Mouse (Mus musculus) spleen, adult 18-20 months (tissue): ENCODE measurements around the gene Thsd4.

Experiments
- DNase-seq, 2 experiments: peaks; one replicate each; pipeline ENCODE4 v3.0.0; 2022; ENCODE audit warnings: mixed read lengths in 2 of 2

The Thsd4 gene

DNA sequence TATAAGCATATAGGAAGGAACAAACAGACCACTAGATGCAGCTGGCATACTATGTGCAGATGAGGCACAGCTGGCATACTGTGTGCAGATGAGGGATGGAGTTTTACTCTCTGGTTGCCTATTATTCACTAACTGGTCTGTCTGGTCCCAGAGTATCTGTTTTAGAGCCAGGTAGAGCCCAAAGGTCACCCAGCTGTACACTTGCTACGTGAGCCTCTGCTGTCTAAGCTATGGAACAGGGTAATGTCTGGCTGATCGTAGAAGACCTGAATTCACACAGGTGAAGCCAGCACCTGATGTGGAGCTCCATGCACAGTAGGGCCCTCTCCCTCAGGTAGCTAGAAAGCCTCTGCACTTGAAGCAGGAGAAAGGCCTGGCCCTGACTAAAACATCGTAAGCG, 5.5 kb downstream of the Thsd4 start:
- no peak for DNase-seq

DNA sequence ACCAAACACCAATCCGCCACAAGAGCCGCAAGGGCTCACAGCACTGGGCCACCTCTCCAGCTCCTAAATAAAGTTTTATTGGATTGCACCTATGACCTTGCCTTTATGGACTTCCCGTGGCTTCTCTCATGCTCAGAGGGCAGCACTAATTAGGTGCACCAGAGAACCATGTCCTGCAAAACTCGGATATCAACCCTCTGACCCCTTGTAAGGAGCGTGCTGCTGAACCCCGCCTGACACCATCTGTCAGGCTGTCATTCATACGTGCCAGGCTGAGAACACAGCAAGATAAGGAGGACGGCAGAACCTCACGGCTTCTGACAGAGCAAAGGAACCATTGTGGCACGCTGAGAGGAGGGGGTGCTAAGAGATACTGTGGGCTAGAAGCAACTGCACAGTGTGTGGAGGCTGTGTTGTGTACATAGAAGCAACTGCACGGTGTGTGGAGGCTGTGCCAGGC, 8.5 kb downstream of the Thsd4 start:
- DNase-seq, result no peak

DNA sequence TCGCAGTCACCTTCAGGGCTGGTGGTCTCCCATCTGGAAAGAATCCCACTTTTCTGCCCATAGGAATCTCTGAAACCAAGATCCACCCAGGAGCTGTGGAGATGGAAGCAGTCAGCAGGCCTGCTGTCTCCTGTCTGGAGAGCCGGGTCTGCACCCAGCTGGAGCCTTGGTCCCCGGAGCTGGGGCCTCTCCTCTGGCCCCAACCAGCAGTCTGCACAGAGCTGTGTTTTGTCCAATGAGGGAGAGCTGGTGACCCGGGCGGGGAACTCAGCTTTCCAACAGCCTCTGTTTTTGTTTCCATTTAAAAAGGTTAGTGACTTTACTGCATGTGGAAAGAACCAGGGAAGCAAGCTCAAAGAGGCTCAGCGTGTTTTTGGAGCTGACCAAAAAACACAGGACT, 11.0 kb downstream of the Thsd4 start:
- DNase-seq, result no peak

DNA sequence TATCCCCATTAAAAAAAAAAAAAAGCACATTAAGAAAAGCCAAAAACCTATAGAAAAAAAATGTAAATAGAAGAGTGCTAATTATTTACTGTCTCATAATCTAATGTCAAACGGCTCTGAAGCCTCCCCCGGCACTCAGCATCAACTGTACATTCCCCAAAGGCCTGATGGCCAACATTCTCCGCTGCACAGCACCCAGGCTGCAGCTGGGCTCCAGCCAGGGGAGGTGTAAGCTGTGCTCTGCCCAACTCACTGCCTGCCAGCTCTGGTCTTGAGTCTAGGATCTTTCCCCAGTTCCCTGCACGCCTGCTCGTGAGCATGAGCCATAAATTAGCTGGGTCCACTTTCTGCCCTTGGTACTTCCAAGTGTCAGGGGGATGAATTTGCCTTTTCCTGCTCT, 15.7 kb downstream of the Thsd4 start:
- DNase-seq, result no peak

DNA sequence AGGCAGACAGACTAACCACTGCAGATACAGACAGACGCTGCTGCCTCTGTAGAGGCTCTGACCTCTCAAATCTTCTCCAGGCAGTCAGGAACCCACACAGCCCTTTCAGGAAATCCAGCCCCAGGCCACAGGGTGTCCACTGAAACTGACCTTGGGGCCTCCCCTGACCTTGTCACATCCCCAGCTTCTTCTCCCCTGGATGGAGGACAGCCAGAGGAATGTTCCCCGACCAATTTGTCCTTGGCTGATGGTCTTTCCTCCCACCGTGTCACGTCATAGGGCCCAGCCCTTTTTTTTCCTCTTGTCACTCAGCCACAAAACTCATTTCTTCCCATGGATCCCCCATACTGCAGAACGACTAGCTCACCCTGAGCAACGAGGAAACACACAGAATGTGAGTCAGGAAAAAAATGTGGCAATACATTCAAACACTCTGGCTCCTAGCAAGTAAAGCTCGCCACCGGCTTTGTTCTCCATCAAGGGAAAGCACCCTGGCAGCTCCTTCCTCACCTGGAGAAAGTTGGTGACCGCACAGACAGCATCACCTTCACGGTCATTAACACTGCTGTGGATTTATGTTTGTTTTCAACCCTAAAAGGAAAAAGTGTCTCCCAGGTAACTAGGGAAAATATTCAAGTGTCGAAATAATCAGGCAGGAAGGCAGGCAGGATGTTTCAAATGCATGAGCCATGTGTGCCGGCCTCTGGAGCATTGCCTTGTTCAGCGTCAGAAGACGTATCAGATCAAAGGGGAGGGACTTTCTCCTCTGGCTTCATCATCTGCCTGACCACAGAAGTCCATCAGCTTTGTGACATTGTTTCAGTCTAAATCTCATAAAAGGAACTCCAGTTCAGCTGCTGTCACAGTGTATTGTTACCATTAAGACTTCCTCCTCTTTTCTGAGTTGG, 17.2 kb downstream of the Thsd4 start:
- DNase-seq, result no peak

DNA sequence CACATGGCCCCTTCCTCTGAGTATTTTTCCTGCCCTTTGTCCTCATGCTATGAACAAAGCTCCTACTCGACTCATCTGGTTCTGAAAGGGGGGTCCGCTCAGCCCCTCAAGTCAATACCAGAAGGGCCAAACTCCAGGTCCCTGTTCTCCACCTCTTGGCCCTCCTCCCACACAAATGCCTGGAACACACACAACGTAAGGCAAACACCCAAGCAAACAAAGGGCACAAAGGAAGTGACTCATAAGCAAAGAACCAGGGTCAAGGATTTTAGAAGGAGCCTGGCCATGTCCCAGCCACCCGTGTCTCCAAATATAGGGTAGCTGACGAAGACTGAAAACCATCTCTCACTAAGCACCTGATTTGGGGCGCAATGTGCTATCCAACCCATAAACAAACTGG, 19.6 kb downstream of the Thsd4 start:
- DNase-seq, result no peak

DNA sequence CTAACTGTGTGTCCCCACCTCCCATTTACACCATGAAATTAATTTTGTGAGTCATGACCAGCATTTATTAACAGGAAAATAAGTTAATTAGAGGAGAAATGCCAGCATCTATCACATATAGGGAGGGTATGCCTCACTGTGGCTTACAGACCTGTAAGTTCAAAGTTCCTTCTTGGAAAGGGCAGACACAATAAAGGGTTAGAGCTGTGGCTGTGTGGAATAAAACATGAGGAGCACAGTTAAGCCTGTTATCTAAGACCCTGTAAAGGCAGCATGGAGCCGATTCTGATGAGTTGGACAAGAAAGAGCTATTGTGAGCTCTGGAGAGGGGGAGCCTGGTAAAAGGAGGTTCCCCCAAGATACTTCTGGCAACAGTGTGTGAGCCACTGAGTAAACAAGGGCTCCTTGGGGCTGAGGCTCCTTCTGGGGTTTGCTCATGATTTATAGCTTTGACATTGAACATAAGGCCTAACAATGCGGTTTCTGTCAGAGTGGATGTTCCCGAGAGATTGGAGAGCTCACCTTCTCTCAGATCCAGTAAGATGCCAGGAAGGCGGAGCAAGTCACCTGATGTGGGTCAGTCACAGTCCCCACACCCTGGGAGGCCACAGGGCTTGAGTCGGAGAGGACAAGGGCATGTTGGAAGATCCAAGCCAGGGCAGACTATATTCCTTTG, 20.2 kb downstream of the Thsd4 start:
- no peak for DNase-seq

DNA sequence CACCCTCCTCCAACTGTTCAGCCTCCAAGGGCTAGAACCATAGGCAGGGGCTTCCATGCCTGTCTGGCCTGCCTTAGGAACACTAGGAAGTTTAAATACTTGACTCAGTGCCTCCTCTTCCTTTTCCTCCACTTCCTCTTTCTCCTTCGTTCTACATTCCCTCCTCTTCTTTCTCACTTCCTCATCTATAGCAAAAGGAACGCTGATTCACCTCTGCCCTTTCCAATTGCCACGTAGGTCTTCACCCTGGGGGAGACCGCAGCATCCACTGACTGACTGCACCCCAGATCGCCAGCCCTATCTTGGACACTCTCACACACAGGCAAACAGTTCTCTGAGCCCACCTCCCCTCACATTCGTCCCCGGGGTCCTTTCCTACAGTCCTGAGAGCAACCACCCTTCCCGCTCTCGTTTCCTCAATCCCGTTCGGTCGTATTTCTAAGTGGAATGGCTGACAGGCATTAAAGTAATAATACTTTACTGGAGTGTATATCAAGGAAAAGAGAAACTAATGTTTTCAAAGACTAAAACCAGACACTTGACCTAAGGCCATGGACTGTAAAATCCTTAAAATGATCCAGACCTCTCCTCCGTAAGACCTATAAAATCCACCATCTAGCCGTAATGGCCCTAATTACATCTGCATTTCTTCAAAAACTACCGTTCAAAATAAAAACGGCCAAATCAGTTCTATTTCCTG, 29.4 kb downstream of the Thsd4 start:
- no peak for DNase-seq

DNA sequence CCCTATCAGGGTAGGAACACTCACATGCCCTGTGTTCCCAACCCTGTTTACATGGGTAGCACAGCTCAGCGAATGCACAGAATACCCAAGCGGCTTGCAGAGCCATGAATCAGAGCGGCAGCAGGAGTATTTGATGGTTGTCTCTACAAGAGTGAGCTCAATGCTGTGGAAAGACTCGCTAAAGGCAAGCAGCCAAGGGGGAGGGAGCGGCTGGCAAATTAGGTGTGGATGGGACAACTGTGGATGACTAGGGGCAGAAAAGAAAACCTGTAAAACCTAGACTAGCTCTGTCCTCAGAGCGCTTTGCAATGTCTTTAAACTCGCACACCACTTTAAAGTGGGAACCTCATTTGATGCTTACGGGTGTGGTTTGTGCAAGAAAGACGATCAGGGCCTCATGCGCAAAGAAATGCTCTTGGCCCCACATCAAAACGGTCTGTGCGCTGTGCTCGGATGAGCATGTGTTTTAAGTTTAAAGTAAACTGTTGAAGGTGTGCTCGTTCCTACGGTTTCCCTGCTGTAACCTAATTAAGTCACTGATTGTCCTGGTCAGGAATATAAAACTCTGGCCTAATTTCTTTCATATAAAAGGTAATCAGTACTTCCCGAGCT, 30.3 kb downstream of the Thsd4 start:
- DNase-seq, result no peak

DNA sequence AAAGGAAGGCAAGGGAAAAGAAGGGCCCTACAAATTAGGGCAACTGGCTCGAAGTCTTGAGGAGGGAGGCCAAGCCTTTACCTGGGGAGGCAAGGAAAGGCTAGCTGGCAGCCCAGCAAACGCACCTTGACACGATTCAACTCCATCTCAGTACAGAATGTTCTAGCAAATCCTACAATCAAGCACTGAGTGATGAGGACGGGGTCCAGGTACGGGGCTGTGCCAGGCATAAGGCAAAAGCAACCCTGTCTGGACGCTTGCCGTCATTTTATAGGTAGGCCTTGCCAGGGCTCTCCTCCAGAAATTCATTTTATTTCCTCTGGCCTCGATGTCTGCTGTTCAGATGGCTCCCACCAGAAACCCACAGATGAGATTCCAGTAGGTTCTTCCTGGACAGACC, 30.8 kb downstream of the Thsd4 start:
- no peak for DNase-seq

DNA sequence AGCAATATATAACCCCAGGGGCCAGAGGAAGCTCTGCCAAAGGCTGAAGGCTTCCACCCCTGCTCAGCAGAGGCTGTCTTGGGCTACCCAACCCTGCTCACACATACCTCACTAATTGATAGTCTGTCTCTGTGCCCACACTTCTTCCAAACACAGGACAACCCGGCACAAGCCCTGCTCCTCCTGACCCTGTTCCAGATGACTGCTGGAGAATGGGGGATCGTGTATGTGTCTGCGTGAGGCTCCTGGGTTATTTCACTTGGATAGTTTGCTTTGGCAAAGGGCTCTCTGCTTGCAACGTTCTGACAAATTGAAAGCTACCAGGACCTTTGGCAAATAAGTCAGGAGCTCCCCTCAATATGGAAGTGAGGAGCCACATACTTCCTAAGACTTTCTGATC, 33.0 kb downstream of the Thsd4 start:
- DNase-seq, result no peak

DNA sequence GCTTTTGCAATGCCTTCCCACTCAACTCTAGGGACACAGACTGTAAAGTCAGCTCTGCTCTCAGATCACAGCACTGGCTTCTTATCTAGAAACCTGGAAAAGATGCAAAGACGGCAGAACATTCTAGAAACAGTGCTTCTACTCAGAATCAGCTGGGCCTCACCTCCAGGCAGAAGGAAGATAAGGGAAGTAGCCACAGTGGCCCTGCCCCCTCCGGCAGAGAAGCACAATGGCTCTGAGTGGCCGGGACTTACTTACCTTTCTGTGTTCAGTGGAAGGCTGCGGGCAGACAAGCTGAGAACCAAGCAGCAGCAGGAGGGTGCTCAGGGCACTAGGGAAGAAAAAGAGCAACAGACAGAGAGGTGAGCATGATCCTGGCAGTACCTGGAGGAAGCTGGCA, 39.7 kb downstream of the Thsd4 start:
- no peak for DNase-seq

DNA sequence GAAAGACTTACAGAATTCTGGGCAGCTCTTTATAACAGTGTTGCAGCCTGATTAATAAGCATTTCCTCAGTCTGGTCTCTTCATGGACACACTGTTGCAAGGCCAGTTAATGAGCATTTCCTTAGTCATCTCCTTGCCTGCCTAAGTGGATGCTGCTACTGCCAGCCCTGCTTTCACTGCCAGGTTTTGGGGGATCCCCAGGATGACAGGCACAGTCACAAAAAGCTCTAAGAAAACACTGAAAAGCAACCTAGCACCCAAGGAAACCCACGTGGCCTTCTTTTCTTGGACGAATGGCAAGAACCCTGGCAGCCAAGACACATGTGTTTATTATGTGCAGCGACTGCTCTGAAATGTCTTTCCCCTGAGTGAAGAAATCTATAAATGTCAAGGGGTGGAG, 41.8 kb downstream of the Thsd4 start:
- no peak for DNase-seq

DNA sequence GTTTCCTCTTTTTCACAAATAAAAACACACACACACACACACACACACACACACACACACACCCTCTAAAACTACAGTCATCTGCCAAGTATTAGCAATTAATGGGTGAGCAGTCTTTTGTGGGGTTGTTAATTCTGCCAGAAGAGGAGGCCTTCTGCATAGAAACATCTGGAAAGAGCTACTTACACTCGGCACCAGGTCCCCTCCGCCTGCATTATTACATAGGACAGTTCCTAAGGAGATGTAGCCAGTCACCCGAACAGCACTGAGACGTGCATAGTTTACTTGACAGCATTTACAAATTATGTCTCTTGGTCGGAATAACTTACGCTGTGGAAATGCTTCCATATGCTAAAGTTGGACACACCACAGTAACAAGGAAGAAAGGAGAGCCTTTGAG, 43.0 kb downstream of the Thsd4 start:
- no peak for DNase-seq

DNA sequence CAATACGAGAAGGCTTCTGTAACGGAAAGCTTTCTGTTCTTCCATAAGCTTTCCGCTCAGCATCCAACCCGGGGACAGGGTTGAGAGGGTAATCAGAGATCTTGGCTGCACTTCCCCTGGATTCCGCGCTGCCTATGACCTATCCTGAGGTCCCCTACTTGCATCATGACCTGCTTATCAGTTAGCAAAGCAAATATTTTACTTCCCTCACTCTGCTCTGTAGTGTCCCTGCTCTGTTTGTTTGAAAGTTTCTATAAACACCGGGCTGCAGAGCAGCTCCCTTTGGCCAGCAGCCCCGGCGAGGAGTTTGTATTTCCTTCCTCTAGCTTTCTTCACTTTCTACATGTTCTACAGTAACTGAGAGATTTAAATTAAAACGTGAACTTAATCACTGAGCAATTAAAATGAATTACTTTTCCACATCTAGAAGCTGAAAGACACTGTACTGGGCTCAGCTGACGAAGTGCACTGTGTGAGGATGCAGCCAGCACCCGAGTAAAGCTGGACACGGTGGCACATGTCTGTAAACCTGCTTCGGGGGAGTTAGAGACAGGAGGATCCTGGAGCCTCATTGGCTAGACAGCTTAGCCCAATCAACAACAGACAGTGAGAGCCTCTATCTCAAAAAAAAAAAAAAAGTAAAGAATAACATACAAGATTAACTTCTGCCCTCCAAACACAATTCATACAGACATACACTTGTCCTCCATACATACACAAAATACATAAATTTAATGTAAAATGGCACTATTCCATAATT, 43.7 kb downstream of the Thsd4 start:
- no peak for DNase-seq

DNA sequence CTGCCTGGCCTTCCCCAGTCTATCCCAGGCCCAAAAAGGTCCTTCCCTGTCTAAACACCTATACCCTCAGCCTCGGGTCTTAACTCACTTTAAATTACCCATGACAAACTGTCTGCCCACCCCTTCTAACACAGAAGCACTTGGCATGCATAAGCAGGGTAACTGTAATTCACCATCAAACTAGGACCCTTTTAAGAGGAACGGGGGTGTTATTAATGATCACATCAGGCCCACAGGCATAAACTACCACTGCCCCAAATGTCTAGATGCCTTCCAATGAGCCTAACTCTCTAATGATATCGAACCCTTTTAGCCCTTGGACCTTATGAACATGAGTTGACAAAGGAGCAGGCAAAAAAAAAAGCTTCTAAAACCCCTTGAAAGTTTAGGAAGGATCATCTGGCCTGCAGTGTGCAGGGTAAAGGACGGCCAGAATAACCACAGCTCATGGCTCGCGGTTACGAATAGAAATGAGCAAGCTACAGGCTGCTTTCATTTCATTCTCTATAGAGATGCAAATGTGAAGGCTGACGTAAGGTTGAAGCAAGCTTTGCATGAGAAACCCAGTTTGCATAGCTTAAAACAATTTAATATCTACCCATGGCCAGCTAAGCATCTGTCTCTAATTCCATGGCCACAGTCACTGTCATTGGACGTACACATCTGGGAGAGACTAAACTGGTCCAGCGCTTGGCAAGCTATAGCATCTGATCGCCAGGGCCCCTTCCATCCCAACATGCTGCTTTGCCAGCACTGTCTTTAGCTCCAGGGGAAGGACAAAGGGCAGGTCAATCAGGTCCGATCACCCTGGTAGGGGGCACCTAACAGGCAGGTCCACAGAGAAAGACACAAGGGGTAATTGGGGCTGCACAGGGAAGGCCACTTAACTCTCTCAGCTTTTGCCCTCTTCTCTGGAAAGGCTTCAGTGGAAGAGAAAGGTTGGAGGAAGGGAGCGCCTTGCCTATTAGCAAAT, 61.5 kb downstream of the Thsd4 start:
- DNase-seq, result no peak

DNA sequence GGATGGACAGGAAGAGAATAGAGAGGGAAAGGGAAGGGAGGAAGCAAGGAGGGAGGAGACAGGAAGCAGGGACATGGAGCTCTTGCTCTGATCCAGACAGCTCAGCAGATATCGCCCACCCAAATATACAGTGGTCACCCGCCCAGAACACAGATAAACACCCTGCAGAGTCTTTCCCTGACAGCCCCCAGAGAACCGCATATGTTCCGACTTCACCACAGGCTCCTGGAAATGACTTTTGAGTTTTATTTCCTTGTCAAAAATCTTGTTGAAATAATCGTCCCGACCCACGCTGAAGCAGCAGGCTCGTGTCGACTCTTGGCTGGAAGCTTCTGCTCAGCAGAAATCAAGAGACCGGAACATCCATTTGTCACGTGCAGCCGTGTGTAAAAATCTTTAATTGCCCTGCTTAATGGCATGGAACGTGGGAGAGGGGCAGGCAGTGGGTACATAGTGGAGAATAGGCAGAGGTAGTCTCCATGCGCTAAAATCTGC, 63.3 kb downstream of the Thsd4 start:
- no peak for DNase-seq

DNA sequence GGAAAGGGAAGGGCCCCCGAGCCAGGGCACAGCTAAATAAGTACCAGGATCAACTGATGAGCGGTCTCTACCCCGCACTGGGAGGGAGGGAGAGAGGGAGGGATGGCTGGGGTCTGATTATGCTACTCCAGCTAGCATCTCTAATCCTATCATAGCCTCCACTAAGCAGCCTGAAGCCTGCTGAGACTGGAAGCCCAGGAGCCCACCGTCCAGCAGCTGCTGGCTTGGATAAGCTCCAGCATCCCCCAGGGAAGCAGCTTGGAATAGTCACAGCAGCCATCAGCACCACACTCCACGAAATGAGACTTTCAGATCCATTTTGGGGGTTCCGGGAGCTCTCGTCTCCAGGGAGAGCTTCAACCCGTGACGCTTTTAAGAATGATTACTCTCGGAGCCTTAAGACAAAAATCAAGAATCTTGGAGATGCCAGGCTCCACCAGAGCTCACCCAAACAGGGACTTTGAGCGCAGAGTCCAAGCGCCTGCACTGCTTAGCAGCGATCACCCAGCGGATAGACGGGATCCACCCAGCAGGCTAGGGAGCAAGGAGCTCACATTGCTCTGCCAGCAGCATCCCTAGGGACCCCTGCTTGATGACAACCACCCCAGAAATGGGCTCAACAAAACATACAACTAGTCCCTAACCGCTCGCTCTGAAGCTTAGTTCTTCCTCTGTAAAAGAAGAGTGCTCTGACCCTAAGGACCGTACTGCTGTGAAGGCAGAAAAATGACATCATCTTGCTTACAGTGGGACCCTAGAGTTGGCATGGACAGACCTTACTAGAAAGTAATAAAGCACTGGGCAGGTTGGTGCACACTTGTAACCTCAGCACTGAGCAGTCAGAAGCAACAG, 64.3 kb downstream of the Thsd4 start:
- DNase-seq, result no peak

DNA sequence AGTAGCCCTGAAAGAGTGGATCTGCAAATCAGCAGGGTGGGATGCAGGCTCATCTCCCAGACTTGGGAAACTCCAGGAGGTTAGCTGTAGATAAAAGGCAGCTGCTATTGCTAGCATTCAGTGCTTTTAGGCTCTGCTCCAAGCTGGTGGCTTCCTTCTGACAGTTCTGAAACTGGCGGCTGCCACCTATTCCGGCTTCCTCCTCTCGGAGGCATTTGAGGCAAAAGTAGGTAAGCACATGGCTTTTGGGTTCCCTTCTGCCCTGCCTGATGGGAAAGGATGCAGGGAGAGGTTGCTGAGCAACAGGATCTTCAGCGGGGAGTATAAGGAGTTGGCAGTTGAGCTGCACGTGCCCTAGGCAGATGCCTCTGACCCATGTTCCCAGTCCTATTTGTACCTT, 65.2 kb downstream of the Thsd4 start:
- no peak for DNase-seq
